Comparison of ENCODE assay signal across 18 mouse cellular contexts in the genomic region with DNA sequence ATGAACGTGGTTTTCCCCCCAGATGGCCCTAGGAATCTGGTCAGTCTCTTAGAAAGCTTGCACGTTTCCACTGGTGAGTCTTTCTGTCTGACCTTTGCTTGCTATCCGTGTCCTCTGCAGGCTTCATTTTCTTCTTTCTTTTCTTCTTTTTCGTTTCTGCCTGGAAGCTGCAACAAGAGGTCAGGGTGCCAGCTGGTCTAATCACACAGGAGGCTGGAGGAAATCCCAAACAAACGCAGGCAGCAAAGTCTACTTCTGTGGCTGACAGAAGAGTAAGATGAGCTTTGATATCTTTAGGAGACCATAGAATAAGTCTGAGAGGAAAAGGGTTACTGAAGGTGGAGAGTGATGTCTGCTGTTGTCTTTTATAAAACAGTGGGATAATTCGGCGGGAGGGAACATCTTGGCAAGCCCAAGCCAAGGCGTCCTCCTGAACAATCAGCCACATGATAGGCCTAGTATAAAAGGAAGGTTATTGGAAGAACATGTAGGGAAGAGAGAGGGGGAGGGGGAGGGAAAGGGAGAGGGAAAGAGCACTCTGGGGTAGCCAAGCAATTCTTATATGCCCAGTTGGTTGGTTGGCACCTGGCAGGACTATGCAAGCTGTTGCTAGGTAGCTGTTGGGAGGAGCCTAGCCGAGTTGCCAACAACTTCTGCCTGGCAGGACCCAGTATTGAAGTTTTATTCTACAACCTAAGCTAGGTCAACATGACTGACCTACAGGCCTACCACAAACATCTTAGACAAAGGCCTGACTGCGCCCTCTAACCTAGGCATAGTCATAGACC. TPM values are rescaled to one million over a fixed set of nuclear protein-coding genes. Genes with fewer than 3 reads are reported as not detected.
DNase-seq lines count a peak whose midpoint lies in the region; ATAC-seq and TF ChIP-seq lines count a peak whose summit lies in the region.
"Had no signal": no experiment of that assay in that cellular context is flagged by ENCODE, and none has a peak within 500 bp of the region (broad histone marks: within the 10 kb centered on the region; RNA-seq: fewer than 3 reads in every experiment).

No protein-coding gene starts in this region.

- ATAC-seq in hindbrain, postnatal 0 days = peak; percentile 54
- no peak for ATAC-seq in heart, embryonic 16.5 days (replicated peaks; ENCODE audit: extremely low read depth, insufficient read depth, low FRiP score)
- ATAC-seq: midbrain, embryonic 13.5 days had no signal

- 48% methylated on average over 10 of the region's 10 CpGs for WGBS in hindbrain, postnatal 0 days
- 74% methylated on average over 10 of the region's 10 CpGs for WGBS in hindbrain, embryonic 10.5 days
- WGBS in heart, embryonic 16.5 days = 52% methylated on average over 10 of the region's 10 CpGs

- H3K36me3 ChIP-seq in hindbrain, postnatal 0 days (ENCODE audit: insufficient read depth, low read length) = no peaks in the 10 kb centered on the region
- H3K36me3 ChIP-seq in hindbrain, embryonic 10.5 days = no peaks in the 10 kb centered on the region
- H3K36me3 ChIP-seq in heart, embryonic 16.5 days (ENCODE audit: control insufficient read depth, insufficient read depth) = no peaks in the 10 kb centered on the region
- H3K36me3 ChIP-seq: limb, embryonic 15.5 days; midbrain, embryonic 13.5 days; neural tube, embryonic 13.5 days had no signal

- no peak overlapping the region for H3K9ac ChIP-seq in hindbrain, postnatal 0 days (replicated peaks; ENCODE audit: low read length)
- no peak overlapping the region for H3K9ac ChIP-seq in heart, embryonic 16.5 days (ENCODE audit: low read length)
- H3K9ac ChIP-seq: hindbrain, embryonic 14.5 days; limb, embryonic 15.5 days; midbrain, embryonic 13.5 days; neural tube, embryonic 13.5 days had no signal

- TF ChIP-seq CTCF in hindbrain, postnatal 0 days (IDR thresholded peaks at IDR 0.05; ENCODE audit: low read depth) = no peak
- no peak for TF ChIP-seq CTCF in brain, embryonic 14.5 days (IDR thresholded peaks at IDR 0.05; ENCODE audit: borderline replicate concordance, extremely low read depth, insufficient read depth, insufficient read length)

- H3K27ac ChIP-seq in hindbrain, postnatal 0 days = peak overlapping the region; percentile 68; the same call in 1 of the 2 replicates
- no peak overlapping the region for H3K27ac ChIP-seq in hindbrain, embryonic 10.5 days
- peak overlapping the region; percentile 91 for H3K27ac ChIP-seq in heart, embryonic 16.5 days (ENCODE audit: low read length)
- H3K27ac ChIP-seq: hindbrain, embryonic 14.5 days; left cerebral cortex, adult 2 months; limb, embryonic 15.5 days; midbrain, embryonic 13.5 days; neural tube, embryonic 13.5 days had no signal

- peaks cover 29% of the 10 kb centered on the region for H3K4me1 ChIP-seq in hindbrain, postnatal 0 days (ENCODE audit: insufficient read depth, low read length)
- H3K4me1 ChIP-seq in hindbrain, embryonic 10.5 days (replicated peaks) = no peaks in the 10 kb centered on the region
- H3K4me1 ChIP-seq in heart, embryonic 16.5 days (ENCODE audit: control insufficient read depth, insufficient read depth, low read length) = peaks cover 59% of the 10 kb centered on the region
- H3K4me1 ChIP-seq: limb, embryonic 15.5 days; midbrain, embryonic 13.5 days had no signal

- no peaks in the 10 kb centered on the region for H3K27me3 ChIP-seq in hindbrain, postnatal 0 days (ENCODE audit: insufficient read depth, low read length)
- H3K27me3 ChIP-seq in hindbrain, embryonic 10.5 days (ENCODE audit: insufficient read depth, poor library complexity, severe bottlenecking) = no peaks in the 10 kb centered on the region
- H3K27me3 ChIP-seq in heart, embryonic 16.5 days (ENCODE audit: control insufficient read depth, insufficient read depth, low read length) = no peaks in the 10 kb centered on the region
- H3K27me3 ChIP-seq: CH12.LX; limb, embryonic 15.5 days; midbrain, embryonic 13.5 days; neural tube, embryonic 13.5 days had no signal

- no peak overlapping the region for H3K4me3 ChIP-seq in hindbrain, postnatal 0 days (ENCODE audit: low read length)
- no peak overlapping the region for H3K4me3 ChIP-seq in hindbrain, embryonic 10.5 days
- H3K4me3 ChIP-seq in heart, embryonic 16.5 days (ENCODE audit: low read length) = no peak overlapping the region
- H3K4me3 ChIP-seq: erythroblast, embryonic 14.5 days; left cerebral cortex, adult 2 months; limb, embryonic 15.5 days; midbrain, embryonic 13.5 days; neural tube, embryonic 13.5 days had no signal

- no peak for TF ChIP-seq POLR2A in brain, embryonic 14.5 days (IDR thresholded peaks at IDR 0.05; ENCODE audit: borderline replicate concordance, extremely low read depth, insufficient read depth, insufficient read length, poor library complexity, severe bottlenecking)

- DNase-seq in hindbrain, postnatal 0 days (ENCODE audit: low spot score) = peak; percentile 58
- no peak for DNase-seq in hindbrain, embryonic 10.5 days (ENCODE audit: low spot score)
- DNase-seq in brain, embryonic 14.5 days (ENCODE audit: low read depth) = peak; percentile 44
- DNase-seq in heart, adult 18-20 months = peak; percentile 54 to 80
- no peak for DNase-seq in spleen, adult 12 weeks (ENCODE audit: low spot score)
- no peak for DNase-seq in B cell, adult 2 months
- DNase-seq: cerebellum, adult 18-20 months; kidney, adult 8-10 months; retina, postnatal 1 day; thymus, postnatal 14 days had no signal

- H3K4me2 ChIP-seq in hindbrain, postnatal 0 days (ENCODE audit: low read depth, low read length) = no peak overlapping the region
- peak overlapping the region; percentile 6 for H3K4me2 ChIP-seq in heart, embryonic 16.5 days (ENCODE audit: low read depth, low read length)
- H3K4me2 ChIP-seq: hindbrain, embryonic 14.5 days; limb, embryonic 15.5 days; midbrain, embryonic 13.5 days; neural tube, embryonic 13.5 days had no signal

- H3K9me3 ChIP-seq in hindbrain, postnatal 0 days (ENCODE audit: low read length) = no peaks in the 10 kb centered on the region
- no peaks in the 10 kb centered on the region for H3K9me3 ChIP-seq in hindbrain, embryonic 10.5 days
- no peaks in the 10 kb centered on the region for H3K9me3 ChIP-seq in heart, embryonic 16.5 days (replicated peaks; ENCODE audit: control insufficient read depth, low read length)
- H3K9me3 ChIP-seq: limb, embryonic 15.5 days; midbrain, embryonic 13.5 days; neural tube, embryonic 13.5 days had no signal

RNA-seq across cellular contexts. Expression of a gene that starts 30.3 kb away (rescaled TPM):
- total RNA-seq in hindbrain, postnatal 0 days (2014; rRNA removed) = 73.1 and 83.1 TPM in 2 replicates
- 93.7 and 101 TPM in 2 replicates for polyA plus RNA-seq in hindbrain, postnatal 0 days (2015; fragmentation: Nextera tagmentation; extraction: Ambion mirVana)
- 3.5 and 6.0 TPM in 2 replicates for polyA plus RNA-seq in hindbrain, embryonic 10.5 days (2016; fragmentation: Nextera tagmentation; extraction: Ambion mirVana)
- 19.0 and 25.5 TPM in 2 replicates for polyA plus RNA-seq in brain, embryonic 14.5 days (2012; rRNA removed)
- 100 to 1,000 TPM; 139 to 191 TPM for total RNA-seq in heart, adult 18-20 months (2021)
- polyA plus RNA-seq in heart, embryonic 16.5 days (2015; fragmentation: Nextera tagmentation; extraction: Ambion mirVana) = 287 and 302 TPM in 2 replicates
- total RNA-seq: CH12.LX had no signal
- polyA plus RNA-seq: erythroblast, embryonic 14.5 days had no signal

Comparison
In these comparisons a context has a peak if more than half of its experiments do, and no peak if none do; other contexts are left out.
1. DNase-seq: peak in hindbrain, postnatal 0 days (single experiment), brain, embryonic 14.5 days (single experiment) and heart, adult 18-20 months (2 of 2); none in hindbrain, embryonic 10.5 days (single experiment), spleen, adult 12 weeks (single experiment) and B cell, adult 2 months (0 of 2).